Mouse (Mus musculus) v-Abl transformed pro-B cells (cell line): ENCODE data around the gene Fam162a.
"Not testable (repeated sequence)": the region's sequence is repeated elsewhere in the genome, so short reads cannot be mapped to it uniquely, and the experiment has no call there.

Experiments
- in situ Hi-C, 2 experiments: fragments of 400-800 bp; cut with MboI; formaldehyde crosslinking; loops; one replicate each; pipeline ENCODE4 v1.15.1; 2025; ENCODE audit not compliant: unreplicated experiment in 2 of 2

Fam162a gene

DNA sequence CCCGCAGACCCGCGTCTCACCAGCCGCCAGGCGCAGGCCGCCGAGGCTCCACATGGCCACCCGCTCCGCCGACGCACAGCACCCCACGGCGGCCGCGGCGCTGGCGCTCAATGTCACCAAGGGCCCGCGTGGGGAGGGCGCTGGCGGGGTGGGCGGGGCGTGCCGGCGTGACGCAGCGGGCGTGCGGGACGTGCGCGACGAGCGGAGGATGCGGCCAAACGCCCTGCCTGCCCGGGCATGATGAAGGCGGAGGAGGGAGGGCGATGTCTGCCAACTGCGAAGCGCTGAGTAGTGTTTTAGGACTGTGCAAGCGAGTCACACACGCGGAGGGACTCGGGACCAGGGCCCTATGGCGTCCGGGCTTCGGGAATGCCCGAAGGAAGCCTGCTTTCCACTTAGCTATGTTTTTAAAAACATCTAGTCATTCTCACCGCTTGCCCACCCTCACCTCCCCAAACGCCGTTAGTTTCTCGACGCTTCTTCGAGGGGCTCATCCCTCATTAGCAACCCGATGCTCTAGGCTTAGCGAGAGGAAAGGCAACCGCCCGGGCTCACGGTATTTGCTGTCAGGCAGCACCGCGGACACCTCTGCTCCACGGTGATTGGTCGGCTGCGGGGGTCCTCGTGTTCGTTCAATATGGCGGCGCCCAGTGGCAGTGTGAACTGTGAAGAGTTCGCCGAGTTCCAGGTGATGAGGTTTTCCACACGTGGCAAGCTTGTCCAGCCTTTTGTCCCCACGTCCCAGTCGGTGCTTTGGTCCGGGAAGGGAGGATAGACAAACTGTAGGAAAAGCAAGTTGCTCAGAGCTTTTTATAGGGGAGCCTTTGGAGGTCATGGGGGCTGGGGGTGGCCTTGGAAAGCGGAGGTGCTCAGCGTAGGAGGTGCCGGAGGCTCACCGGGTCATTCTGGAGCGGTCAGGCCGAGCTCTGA is at the start of gene Fam162a, which contains the start of gene Ccdc58:
Fam162a (minus strand) TSS at position 145 of the 930 bp plus-strand sequence.
Ccdc58 (plus strand) TSS at position 236 of the 930 bp plus-strand sequence.
- in situ Hi-C loops, result loop anchor here in 1 of 2 experiments (5.0 kb wide), 1 partner anchor 199 kb away; the partner anchor contains the start of gene Parp14

DNA sequence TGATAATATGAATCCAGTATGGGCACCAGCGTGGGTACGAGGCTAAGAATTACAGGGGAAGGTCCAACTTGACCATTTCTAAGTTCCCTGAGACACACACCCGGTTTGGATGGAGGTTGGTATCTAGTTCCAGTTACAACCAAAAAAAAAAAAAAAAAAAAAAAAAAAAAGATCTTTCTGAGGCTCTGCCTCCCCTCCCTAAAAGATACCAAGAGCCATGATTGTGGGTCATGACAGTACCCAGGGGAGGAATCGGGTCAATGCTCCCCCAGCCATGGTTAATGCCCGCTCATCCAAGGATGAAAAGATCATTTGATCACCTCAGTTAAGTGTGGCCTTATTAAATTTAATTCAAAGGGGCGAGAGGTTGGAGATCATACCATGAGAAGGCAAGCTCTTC is 44.4 kb upstream of the Fam162a start:
- in situ Hi-C loops, result not testable (repeated sequence)

GRCm38 (mm10) chr16:36111486-36111885 is 40.1 kb upstream of the Fam162a start:
- in situ Hi-C loops, result not testable (repeated sequence)

- in situ Hi-C loops, result no loop called here
These were observed 30.8 kb upstream of the Fam162a start for GRCm38 (mm10) chr16:36102211-36102610.

DNA sequence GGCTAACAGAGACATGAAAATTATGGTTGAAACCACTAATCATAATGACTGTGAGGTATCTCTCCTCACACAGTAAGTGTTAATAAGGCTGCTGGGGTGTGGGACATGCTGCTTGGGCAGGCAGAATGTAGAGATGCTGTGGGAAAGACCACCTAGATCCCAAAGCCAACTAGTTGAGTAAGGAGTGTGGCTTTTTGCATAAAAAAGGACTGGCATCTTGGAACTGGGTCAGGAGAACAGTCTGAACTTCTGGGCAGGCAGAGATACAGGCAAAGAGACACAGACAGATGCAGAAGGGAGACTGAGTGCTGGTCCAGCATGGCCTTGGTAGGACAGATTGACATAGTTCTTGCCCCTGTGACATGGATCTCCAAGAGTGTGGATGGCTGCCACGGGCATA is 30.1 kb upstream of the Fam162a start:
- in situ Hi-C loops, result no loop called here

- in situ Hi-C loops, result loop anchor here (25.0 kb wide), 2 partner anchors 736 to 1439 kb away; partner anchors contain the start of genes Gtf2e1 (in 1 of the 2), Rabl3 (in 1 of the 2) and Sec22a (in 1 of the 2)
These were observed 26.6 kb upstream of the Fam162a start for GRCm38 (mm10) chr16:36097813-36098499.

DNA sequence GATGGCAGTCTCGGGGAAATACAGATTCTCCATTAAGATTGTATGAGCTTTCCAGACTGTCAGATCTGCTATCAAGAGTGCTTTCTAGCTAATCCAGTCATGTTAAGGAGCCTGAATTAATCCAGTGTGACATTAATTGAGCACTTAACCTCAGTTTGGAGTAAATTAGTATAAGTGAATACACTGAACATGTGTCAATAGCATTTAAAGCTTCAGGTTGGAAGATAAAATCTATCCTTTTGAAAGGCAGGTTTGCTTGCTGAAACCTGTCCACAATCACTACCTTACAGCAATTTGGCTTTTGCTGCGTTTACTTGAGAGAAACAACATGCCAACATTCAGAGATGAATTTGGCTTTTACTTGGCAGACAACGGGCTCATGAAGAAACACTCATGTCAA is 22.7 kb upstream of the Fam162a start:
- in situ Hi-C loops, result loop anchor here (25.0 kb wide), 2 partner anchors 732 to 1443 kb away; partner anchors contain the start of genes Gtf2e1 (in 1 of the 2), Rabl3 (in 1 of the 2) and Sec22a (in 1 of the 2)

DNA sequence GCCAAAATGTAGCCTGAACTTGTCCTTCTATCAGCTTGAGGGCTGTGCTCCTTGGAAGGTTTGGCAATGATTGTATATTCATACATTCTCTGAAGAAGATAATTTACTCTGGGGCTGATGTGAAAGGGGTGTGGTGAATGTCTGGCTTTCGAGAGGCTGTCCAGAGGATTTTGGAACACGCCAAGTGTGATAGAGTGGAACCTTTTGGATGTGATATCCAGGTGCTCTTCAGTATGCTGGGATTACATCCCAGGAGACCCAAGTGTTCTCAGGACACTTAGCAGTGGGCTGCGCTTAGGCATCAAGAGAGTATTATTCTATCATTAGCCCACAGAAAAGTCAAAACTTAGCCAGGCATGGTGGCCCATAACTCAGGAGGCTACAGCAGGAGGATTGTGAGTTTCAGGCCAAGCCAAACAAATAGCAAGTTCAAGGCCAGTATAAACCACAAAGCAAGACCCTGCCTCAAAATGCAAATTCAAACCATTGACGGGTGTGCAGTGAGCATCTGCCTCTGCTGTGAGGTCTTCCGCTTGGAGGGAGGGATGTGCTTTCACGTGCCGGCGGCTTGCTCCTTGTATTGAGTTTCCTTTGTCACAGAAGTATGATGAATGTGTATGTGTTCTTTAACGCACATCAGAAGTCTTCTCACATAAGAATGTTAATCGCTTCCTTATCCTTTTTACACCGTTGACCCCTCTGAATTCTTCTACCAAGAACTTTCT is 19.6 kb upstream of the Fam162a start:
- in situ Hi-C loops, result loop anchor here (25.0 kb wide), 2 partner anchors 729 to 1446 kb away; partner anchors contain the start of genes Gtf2e1 (in 1 of the 2), Rabl3 (in 1 of the 2) and Sec22a (in 1 of the 2)

DNA sequence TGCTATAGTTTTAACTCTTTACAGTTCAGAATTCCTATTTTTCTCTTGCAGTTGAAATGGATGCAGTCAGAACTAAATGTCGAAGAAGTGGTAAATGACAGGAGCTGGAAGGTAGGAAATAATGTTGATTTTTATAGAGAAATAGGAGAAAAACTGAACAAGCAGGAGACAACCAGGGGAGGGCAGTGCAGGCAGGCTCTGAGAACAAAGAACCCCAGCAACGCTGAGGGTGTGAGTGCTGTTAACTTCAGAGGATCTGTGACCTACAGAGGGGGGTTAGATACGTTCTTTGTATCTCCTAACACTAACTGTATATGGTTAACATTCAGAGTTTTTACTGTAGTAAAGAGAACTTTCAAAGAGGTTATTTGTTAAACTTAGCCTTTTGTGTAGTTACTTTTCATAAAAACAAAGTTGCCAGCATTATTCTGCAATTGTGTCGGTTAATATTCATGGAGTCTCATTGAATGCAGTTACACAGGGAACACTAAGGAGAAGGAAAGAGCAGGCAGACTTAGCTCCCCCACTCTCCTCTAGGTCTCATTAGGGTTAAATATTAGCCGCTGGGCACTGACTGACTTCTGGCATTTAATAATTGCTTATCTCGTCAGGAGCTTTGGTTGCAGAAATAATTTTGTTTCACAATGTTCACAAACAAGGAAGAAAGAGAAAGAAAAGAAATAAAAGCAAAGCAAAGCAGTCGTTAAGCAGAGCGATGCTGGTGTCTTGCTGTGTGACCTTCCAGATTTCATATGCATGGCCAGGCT is 18.6 kb upstream of the Fam162a start:
- in situ Hi-C loops, result loop anchor here (25.0 kb wide), 2 partner anchors 728 to 1447 kb away; partner anchors contain the start of genes Gtf2e1 (in 1 of the 2), Rabl3 (in 1 of the 2) and Sec22a (in 1 of the 2)

DNA sequence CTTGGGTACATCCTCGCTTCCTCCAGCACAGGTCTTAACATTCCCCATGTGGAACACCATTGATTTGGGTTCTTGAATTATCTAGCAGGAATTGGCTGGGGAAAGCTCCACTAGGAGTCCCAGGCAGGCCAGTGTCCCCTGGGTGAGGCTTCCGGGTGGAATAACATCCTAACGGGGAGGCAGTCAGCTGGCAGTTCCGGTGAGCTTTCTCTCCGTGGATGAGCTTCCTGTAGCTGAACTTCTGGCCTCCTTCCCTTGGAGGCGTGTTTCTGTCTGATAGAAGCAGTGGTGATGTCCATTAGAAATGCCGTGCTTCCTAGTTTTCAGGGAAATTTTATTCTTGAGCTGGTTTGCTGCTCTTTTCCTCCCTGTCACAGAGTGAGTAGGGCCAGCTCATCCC is 17.7 kb upstream of the Fam162a start:
- in situ Hi-C loops, result loop anchor here (25.0 kb wide), 2 partner anchors 727 to 1448 kb away; partner anchors contain the start of genes Gtf2e1 (in 1 of the 2), Rabl3 (in 1 of the 2) and Sec22a (in 1 of the 2)

- in situ Hi-C loops, result loop anchor here (25.0 kb wide), 2 partner anchors 726 to 1449 kb away; partner anchors contain the start of genes Gtf2e1 (in 1 of the 2), Rabl3 (in 1 of the 2) and Sec22a (in 1 of the 2)
These were observed 16.5 kb upstream of the Fam162a start for GRCm38 (mm10) chr16:36087846-36088245.

- in situ Hi-C loops, result loop anchor here (25.0 kb wide), 2 partner anchors 718 to 1457 kb away; partner anchors contain the start of genes Gtf2e1 (in 1 of the 2), Rabl3 (in 1 of the 2) and Sec22a (in 1 of the 2)
These were observed 8.5 kb upstream of the Fam162a start for GRCm38 (mm10) chr16:36079916-36080315.

- in situ Hi-C loops, result loop anchor here (5.0 to 25.0 kb wide), 3 partner anchors 202 to 1463 kb away; partner anchors contain the start of genes Gtf2e1 (in 1 of the 2), Parp14 (in 1 of the 2), Rabl3 (in 1 of the 2) and Sec22a (in 1 of the 2)
These were observed 3.4 kb upstream of the Fam162a start for GRCm38 (mm10) chr16:36074772-36075171.

DNA sequence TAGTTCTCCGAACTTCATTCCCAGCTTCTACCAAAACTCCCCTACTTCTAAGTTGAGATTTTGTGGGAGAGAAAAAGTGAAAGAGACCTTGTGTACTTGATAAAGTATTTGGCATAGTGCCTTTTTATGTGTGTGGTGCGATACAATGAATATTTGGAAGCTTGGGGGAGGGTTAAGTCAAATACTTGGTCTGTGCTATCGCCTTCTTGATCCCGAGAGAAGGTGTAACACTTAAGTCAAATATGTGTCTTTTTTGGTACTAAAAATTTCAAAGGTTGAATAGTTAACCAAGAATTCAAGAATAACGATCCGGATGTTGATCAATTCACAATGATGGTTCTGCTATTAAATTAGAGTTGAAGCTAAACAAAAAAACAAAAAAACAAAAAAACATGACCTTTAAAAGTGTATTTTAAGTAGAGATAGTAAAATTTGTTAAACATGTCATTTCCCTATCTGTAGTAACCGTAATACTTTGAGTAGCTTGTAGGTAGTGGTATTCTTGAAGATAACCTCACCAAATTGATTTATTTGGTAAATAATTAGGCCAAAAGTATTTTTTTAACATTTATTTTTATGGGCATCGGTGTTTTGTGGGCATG is 1.1 kb upstream of the Fam162a start:
- in situ Hi-C loops, result loop anchor here in 1 of 2 experiments (5.0 kb wide), 1 partner anchor 200 kb away; the partner anchor contains the start of gene Parp14

- in situ Hi-C loops, result loop anchor here in 1 of 2 experiments (5.0 kb wide), 1 partner anchor 199 kb away; the partner anchor contains the start of gene Parp14
These were observed 334 bp downstream of the Fam162a start for GRCm38 (mm10) chr16:36071071-36071449.

- in situ Hi-C loops, result loop anchor here (5.0 to 10.0 kb wide), 2 partner anchors 195 to 198 kb away; partner anchors contain the start of gene Parp14 (in 2 of the 2)
These were observed 1.4 kb downstream of the Fam162a start for GRCm38 (mm10) chr16:36069819-36070575.

DNA sequence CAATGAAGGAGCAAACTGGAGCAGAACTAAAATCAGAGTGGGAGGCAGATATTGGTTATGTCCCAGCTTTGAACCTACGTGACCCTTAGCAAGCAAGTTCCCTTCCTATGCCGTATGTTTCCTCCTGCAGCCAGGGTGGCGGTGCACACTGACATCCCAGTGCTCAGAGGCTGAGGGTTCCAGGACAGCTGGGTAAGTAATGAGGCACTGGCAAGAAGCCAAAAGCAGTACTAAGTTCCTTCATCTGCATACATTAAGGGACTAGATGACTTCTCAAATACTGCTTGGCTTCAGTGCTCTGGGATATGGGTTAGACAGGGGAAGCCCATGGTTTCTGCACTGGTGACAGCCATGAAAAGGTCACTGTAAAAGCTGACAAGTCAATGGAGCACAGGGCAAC is 3.0 kb downstream of the Fam162a start:
- in situ Hi-C loops, result loop anchor here in 1 of 2 experiments (10.0 kb wide), 1 partner anchor 194 kb away; the partner anchor contains the start of gene Parp14
